Mouse (Mus musculus) hindbrain, embryonic 11.5 days (tissue): ENCODE measurements around the gene Lpar2. TPM values are rescaled to one million over a fixed set of nuclear protein-coding genes. Genes with fewer than 3 reads are reported as not detected.
A peak's percentile ranks its signal among the peaks of the same experiment; 100 is the strongest.

Experiments
- ATAC-seq: fragments of 200-750 bp; cut with Nextera tagmentation; 2 replicates; pipeline ENCODE4 v1.8.0; 2017; ENCODE audit warnings: mild to moderate bottlenecking, moderate TSS enrichment, moderate library complexity; ENCODE audit not compliant: low FRiP score
- DNase-seq: peaks from one replicate; pipeline ENCODE4 v3.0.0-alpha.2; 2015; ENCODE audit warnings: low spot score
- H3K27ac ChIP-seq: fragments of 300-500 bp; sonication (generic); 2 replicates; pipeline ENCODE4 v1.5.1; 2014; ENCODE audit warnings: mild to moderate bottlenecking, low read depth, low read length
- H3K27me3 ChIP-seq: fragments of 300-500 bp; sonication (generic); 2 replicates; pipeline ENCODE4 v1.6.1; 2014; ENCODE audit warnings: mild to moderate bottlenecking, low read length, moderate library complexity, mixed read lengths; ENCODE audit not compliant: control insufficient read depth, insufficient read depth
- H3K36me3 ChIP-seq: fragments of 300-500 bp; sonication (generic); 2 replicates; pipeline ENCODE4 v1.6.1; 2014; ENCODE audit warnings: mild to moderate bottlenecking, low read length, moderate library complexity, mixed read lengths; ENCODE audit not compliant: control insufficient read depth, insufficient read depth
- H3K4me1 ChIP-seq: fragments of 300-500 bp; sonication (generic); replicated peaks from 2 replicates; pipeline ENCODE4 v1.6.1; 2014; ENCODE audit warnings: low read length, mixed read lengths; ENCODE audit not compliant: control insufficient read depth, insufficient read depth
- H3K4me2 ChIP-seq: fragments of 300-500 bp; sonication (generic); replicated peaks from 2 replicates; pipeline ENCODE4 v1.6.1; 2014; ENCODE audit warnings: mild to moderate bottlenecking, low read depth, low read length
- H3K4me3 ChIP-seq: fragments of 300-500 bp; sonication (generic); 2 replicates; pipeline ENCODE4 v1.5.1; 2014; ENCODE audit warnings: low read depth, low read length
- H3K9ac ChIP-seq: fragments of 300-500 bp; sonication (generic); 2 replicates; pipeline ENCODE4 v1.6.1; 2014; ENCODE audit warnings: low read depth, low read length
- H3K9me3 ChIP-seq: fragments of 300-500 bp; sonication (generic); 2 replicates; pipeline ENCODE4 v1.6.1; 2016; ENCODE audit warnings: low read length; ENCODE audit not compliant: control insufficient read depth
- WGBS: fragments of 180-500 bp; shearing (Covaris S2); extraction: QIAGEN DNeasy Blood & Tissue Kit; methylation state at CpG from one replicate; pipeline ENCODE4 v1.1.7; 2014; 5-methylcytosine and 5-hydroxymethylcytosine counted together
- polyA plus RNA-seq: library from polyadenylated mRNA; unstranded; fragments of >200 nt; fragmentation: Nextera tagmentation; extraction: Ambion mirVana; gene quantifications from 2 replicates; pipeline ENCODE4 v1.2.1, GENCODE M21; 2014

The Lpar2 gene
- polyA plus RNA-seq, 1 experiment from 2014 or later = 1.2 TPM

GRCm38 (mm10) chr8:69791415-69792068 lies 30.7 kb upstream of the Lpar2 start:
- under 1% methylated on average over 44 of the region's 48 CpGs for WGBS
- H3K36me3 ChIP-seq = peaks cover 7% of the 10 kb centered on the region; the same call in 1 of the 2 replicates
- DNase-seq (peak; percentile 63), ATAC-seq (peak; percentile 78)
- no peaks in the 10 kb centered on the region for H3K27me3 ChIP-seq
- H3K4me1 ChIP-seq = 0 out of 2 replicates have a peak, but pooled peaks cover 2% of the 10 kb centered on the region
- no peaks in the 10 kb centered on the region for H3K9me3 ChIP-seq
- H3K4me3 ChIP-seq = peak overlapping the region; percentile 100
- peak overlapping the region; percentile 54 for H3K4me2 ChIP-seq
- H3K27ac ChIP-seq = peak overlapping the region; percentile 71
- H3K9ac ChIP-seq = peak overlapping the region; percentile 98

DNA sequence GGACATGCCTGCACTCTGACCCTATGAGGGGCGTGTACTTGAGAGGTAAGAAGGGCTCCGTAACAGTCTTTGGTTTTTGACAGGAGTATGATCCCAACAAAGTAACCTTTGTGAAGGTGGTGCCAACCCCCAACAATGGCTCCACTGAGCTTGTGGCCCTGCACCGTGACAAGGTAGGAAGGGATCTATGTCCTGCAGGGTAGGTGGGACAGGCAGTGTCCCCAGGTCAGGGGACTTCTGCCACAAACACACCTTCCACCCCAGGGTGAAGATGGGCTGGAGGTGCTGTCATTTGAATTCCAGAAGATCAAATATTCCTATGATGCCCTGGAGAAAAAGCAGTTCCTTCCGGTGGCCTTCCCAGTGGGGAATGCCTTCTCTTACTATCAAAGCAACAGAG lies 28.6 kb upstream of the Lpar2 start:
- no peak overlapping the region for H3K4me2 ChIP-seq
- no peak overlapping the region for H3K27ac ChIP-seq
- WGBS = 97% methylated on average over 4 of the region's 4 CpGs
- no peak overlapping the region for H3K4me3 ChIP-seq
- H3K9me3 ChIP-seq = no peaks in the 10 kb centered on the region
- H3K36me3 ChIP-seq = peaks cover 20% of the 10 kb centered on the region; the same call in 1 of the 2 replicates
- ATAC-seq (no peak), DNase-seq (no peak)
- H3K27me3 ChIP-seq = no peaks in the 10 kb centered on the region
- 0 out of 2 replicates have a peak, but pooled peaks cover 2% of the 10 kb centered on the region for H3K4me1 ChIP-seq
- no peak overlapping the region for H3K9ac ChIP-seq

- H3K4me1 ChIP-seq = 0 out of 2 replicates have a peak, but pooled peaks cover 2% of the 10 kb centered on the region
- H3K4me3 ChIP-seq = no peak overlapping the region
- no peaks in the 10 kb centered on the region for H3K27me3 ChIP-seq
- DNase-seq = no peak
- H3K4me2 ChIP-seq = no peak overlapping the region
- no peak overlapping the region for H3K9ac ChIP-seq
- H3K27ac ChIP-seq = no peak overlapping the region
- WGBS = 100% methylated on average over 3 of the region's 3 CpGs
- H3K36me3 ChIP-seq = peaks cover 21% of the 10 kb centered on the region; the same call in 1 of the 2 replicates
- H3K9me3 ChIP-seq = no peaks in the 10 kb centered on the region
- no peak for ATAC-seq
Observed at GRCm38 (mm10) chr8:69794096-69794495, 28.1 kb upstream of the Lpar2 start.

GRCm38 (mm10) chr8:69794901-69795300 lies 27.3 kb upstream of the Lpar2 start:
- Histone ChIP-seq H3K9me3 (no peaks in the 10 kb centered on the region), H3K9ac (no peak overlapping the region), H3K36me3 (peaks cover 28% of the 10 kb centered on the region), H3K4me3 (no peak overlapping the region), H3K27me3 (no peaks in the 10 kb centered on the region), H3K4me1 (0 out of 2 replicates have a peak, but pooled peaks cover 2% of the 10 kb centered on the region), H3K4me2 (no peak overlapping the region), H3K27ac (no peak overlapping the region)
- WGBS = 91% methylated on average over 6 of the region's 6 CpGs
- no peak for DNase-seq
- no peak for ATAC-seq

GRCm38 (mm10) chr8:69796721-69797345 lies 25.4 kb upstream of the Lpar2 start:
- no peak overlapping the region for H3K27ac ChIP-seq
- DNase-seq = no peak
- no peak overlapping the region for H3K4me2 ChIP-seq
- ATAC-seq = no peak
- H3K4me1 ChIP-seq = 0 out of 2 replicates have a peak, but pooled peaks cover 2% of the 10 kb centered on the region
- no peak overlapping the region for H3K9ac ChIP-seq
- WGBS = 97% methylated on average over 16 of the region's 16 CpGs
- H3K4me3 ChIP-seq = no peak overlapping the region
- H3K9me3 ChIP-seq = no peaks in the 10 kb centered on the region
- no peaks in the 10 kb centered on the region for H3K27me3 ChIP-seq
- H3K36me3 ChIP-seq = peaks cover 35% of the 10 kb centered on the region

GRCm38 (mm10) chr8:69797661-69798060 lies 24.6 kb upstream of the Lpar2 start:
- H3K36me3 ChIP-seq = peaks cover 35% of the 10 kb centered on the region
- 0 out of 2 replicates have a peak, but pooled peaks cover 2% of the 10 kb centered on the region for H3K4me1 ChIP-seq
- H3K9me3 ChIP-seq = no peaks in the 10 kb centered on the region
- no peaks in the 10 kb centered on the region for H3K27me3 ChIP-seq
- H3K27ac ChIP-seq = no peak overlapping the region
- WGBS = 94% methylated on average over 10 of the region's 10 CpGs
- ATAC-seq (no peak), DNase-seq (no peak)
- no peak overlapping the region for H3K4me2 ChIP-seq
- no peak overlapping the region for H3K4me3 ChIP-seq
- H3K9ac ChIP-seq = no peak overlapping the region

GRCm38 (mm10) chr8:69799261-69799660 lies 23.0 kb upstream of the Lpar2 start:
- no peak for DNase-seq
- Histone ChIP-seq H3K4me2 (no peak overlapping the region), H3K4me1 (no peaks in the 10 kb centered on the region), H3K9me3 (no peaks in the 10 kb centered on the region), H3K27ac (no peak overlapping the region), H3K9ac (no peak overlapping the region), H3K4me3 (no peak overlapping the region), H3K36me3 (peaks cover 35% of the 10 kb centered on the region), H3K27me3 (no peaks in the 10 kb centered on the region)
- ATAC-seq = no peak
- 86% methylated on average over 8 of the region's 8 CpGs for WGBS

DNA sequence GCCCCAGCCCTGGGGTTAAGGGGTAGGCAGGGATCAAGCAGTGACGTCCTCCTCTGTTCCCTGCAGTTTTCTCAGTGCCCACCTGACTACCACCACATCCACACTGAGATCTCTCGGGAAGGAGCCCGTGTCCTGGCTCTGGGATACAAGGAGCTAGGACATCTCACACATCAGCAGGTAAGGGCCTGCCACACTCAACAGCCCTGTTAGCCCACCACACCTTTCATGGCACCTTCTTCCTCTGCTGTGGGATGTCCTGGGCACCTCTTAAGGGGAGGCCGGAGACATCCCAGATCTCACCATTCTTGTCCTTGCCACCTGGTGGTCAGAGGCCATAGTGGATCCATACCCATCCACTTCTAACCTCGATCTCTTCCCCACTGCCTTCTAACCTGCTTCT lies 22.3 kb upstream of the Lpar2 start:
- Histone ChIP-seq H3K27me3 (no peaks in the 10 kb centered on the region), H3K36me3 (peaks cover 35% of the 10 kb centered on the region), H3K4me1 (no peaks in the 10 kb centered on the region), H3K27ac (no peak overlapping the region), H3K4me2 (no peak overlapping the region), H3K9ac (no peak overlapping the region), H3K4me3 (no peak overlapping the region), H3K9me3 (no peaks in the 10 kb centered on the region)
- ATAC-seq (no peak), DNase-seq (no peak)
- WGBS = 96% methylated on average over 5 of the region's 5 CpGs

GRCm38 (mm10) chr8:69801796-69802195 lies 20.4 kb upstream of the Lpar2 start:
- no peak overlapping the region for H3K4me2 ChIP-seq
- no peak overlapping the region for H3K9ac ChIP-seq
- over 99% methylated on average over 4 of the region's 4 CpGs for WGBS
- no peak overlapping the region for H3K27ac ChIP-seq
- H3K36me3 ChIP-seq = peaks cover 39% of the 10 kb centered on the region
- no peak for ATAC-seq
- H3K4me1 ChIP-seq = no peaks in the 10 kb centered on the region
- H3K27me3 ChIP-seq = no peaks in the 10 kb centered on the region
- DNase-seq = no peak
- no peaks in the 10 kb centered on the region for H3K9me3 ChIP-seq
- no peak overlapping the region for H3K4me3 ChIP-seq
